8 mouse cellular contexts compared by ENCODE assay signal in the genomic region with DNA sequence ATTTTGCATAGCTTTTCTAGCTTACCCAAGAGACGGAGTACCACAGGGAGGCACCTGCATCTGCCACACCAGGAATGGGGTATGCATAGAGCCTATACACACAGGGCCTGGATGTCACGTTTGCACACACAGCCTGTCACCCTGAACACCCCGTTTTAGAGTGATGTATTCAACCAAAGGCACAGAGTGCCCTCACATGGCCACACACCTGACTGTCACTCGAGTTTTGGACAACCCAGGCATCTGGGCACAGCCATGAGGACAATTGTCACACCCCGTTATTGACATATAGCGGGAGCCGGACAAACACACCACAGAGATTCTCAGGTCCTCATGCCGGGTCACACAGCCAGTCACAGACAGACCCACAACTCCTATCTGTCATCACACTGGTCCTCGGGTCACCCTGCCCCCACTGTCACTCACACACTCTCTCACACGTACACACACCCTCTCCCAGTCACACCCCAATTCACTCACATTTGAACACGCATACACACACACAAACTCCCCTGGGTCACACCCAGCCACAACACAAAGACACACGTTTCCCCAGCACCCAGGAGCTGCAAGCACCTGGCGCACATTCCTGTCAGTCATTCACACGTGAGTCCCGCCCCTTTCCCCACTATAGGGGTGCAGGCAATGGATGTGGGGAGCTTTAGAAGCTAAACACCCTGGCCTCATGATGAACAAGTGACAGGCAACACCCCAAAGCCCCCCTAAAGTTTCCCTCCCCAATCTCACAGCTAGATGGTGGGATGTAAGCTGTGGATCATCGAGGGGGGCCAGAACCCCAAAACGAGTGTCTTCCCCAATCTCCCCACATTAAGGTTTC. TPM values are rescaled to one million over a fixed set of nuclear protein-coding genes. Genes with fewer than 3 reads are reported as not detected.
DNase-seq lines count a peak whose midpoint lies in the region; ATAC-seq and TF ChIP-seq lines count a peak whose summit lies in the region.

No protein-coding gene starts in this region.

- peaks cover 2 to 6% of the 10 kb centered on the region in 2 experiments; a peak in 3 of 4 replicates for H3K4me1 ChIP-seq in heart, embryonic 14.5 days (ENCODE audit: control insufficient read depth in 2 of 2, insufficient read depth in 2 of 2, low read length in 2 of 2)
- peaks cover 7 to 28% of the 10 kb centered on the region in 2 experiments; a peak in 3 of 4 replicates for H3K4me1 ChIP-seq in ES-E14 (ENCODE audit: control insufficient read depth in 2 of 2, insufficient read depth in 2 of 2, low read length in 2 of 2, poor library complexity in 1 of 2)
- peaks cover 48% of the 10 kb centered on the region for H3K4me1 ChIP-seq in hindbrain, embryonic 10.5 days (replicated peaks)
- no peaks in the 10 kb centered on the region for H3K4me1 ChIP-seq in liver, postnatal 0 days (ENCODE audit: insufficient read depth)

- in situ Hi-C loops in ES-E14 (cut with MboI; ENCODE audit: low sequenced_read_pairs in 2 of 2, unreplicated experiment in 2 of 2): no loop called here

- peak overlapping the region; percentile 71 for H3K4me2 ChIP-seq in heart, embryonic 14.5 days (ENCODE audit: low read length)
- peak overlapping the region; percentile 63 for H3K4me2 ChIP-seq in liver, postnatal 0 days (ENCODE audit: low read depth, low read length)

- no peak overlapping the region for H3K9ac ChIP-seq in heart, embryonic 14.5 days (ENCODE audit: low read length)
- H3K9ac ChIP-seq in ES-E14 (ENCODE audit: insufficient read depth, low read depth, low read length, poor library complexity, severe bottlenecking): peak overlapping the region; percentile 66
- H3K9ac ChIP-seq in liver, postnatal 0 days (replicated peaks): no peak overlapping the region

- H3K27ac ChIP-seq in heart, embryonic 14.5 days (replicated peaks in 1 of 2; ENCODE audit: control insufficient read depth in 1 of 2, insufficient read depth in 1 of 2, low read depth in 2 of 2, low read length in 2 of 2): no peak overlapping the region
- no peak overlapping the region for H3K27ac ChIP-seq in ES-E14 (ENCODE audit: insufficient read depth, low read depth, low read length, poor library complexity, severe bottlenecking)
- H3K27ac ChIP-seq in hindbrain, embryonic 10.5 days: peak overlapping the region; percentile 88
- no peak overlapping the region for H3K27ac ChIP-seq in liver, postnatal 0 days (ENCODE audit: low read depth)

- peaks cover 4% of the 10 kb centered on the region; the same call in 1 of the 2 replicates for H3K9me3 ChIP-seq in heart, embryonic 14.5 days (ENCODE audit: control insufficient read depth, low read length)
- H3K9me3 ChIP-seq in ES-E14 (ENCODE audit: control insufficient read depth, insufficient read depth, low read depth, low read length): no peaks in the 10 kb centered on the region
- 0 out of 2 replicates have a peak, but pooled peaks cover 5% of the 10 kb centered on the region for H3K9me3 ChIP-seq in hindbrain, embryonic 10.5 days
- no peaks in the 10 kb centered on the region for H3K9me3 ChIP-seq in liver, postnatal 0 days (ENCODE audit: low read length)

- no peak for TF ChIP-seq EP300 in liver, postnatal 0 days (IDR thresholded peaks at IDR 0.05; ENCODE audit: low read depth)

- ATAC-seq in heart, embryonic 14.5 days (ENCODE audit: insufficient number of reproducible peaks, insufficient read depth, low FRiP score, low read depth): no peak
- peak; percentile 43 for ATAC-seq in liver, postnatal 0 days

- peaks cover 70% of the 10 kb centered on the region for H3K27me3 ChIP-seq in heart, embryonic 14.5 days (ENCODE audit: control insufficient read depth, insufficient read depth, low read length)
- peaks cover 47% of the 10 kb centered on the region for H3K27me3 ChIP-seq in hindbrain, embryonic 10.5 days (ENCODE audit: insufficient read depth, poor library complexity, severe bottlenecking)
- H3K27me3 ChIP-seq in liver, postnatal 0 days (ENCODE audit: insufficient read depth, low read length): peaks cover 49% of the 10 kb centered on the region

- H3K36me3 ChIP-seq in heart, embryonic 14.5 days (ENCODE audit: control insufficient read depth, insufficient read depth, low read length): no peaks in the 10 kb centered on the region
- H3K36me3 ChIP-seq in ES-E14 (ENCODE audit: control insufficient read depth, insufficient read depth, low read length, poor library complexity, severe bottlenecking): no peaks in the 10 kb centered on the region
- no peaks in the 10 kb centered on the region for H3K36me3 ChIP-seq in hindbrain, embryonic 10.5 days
- H3K36me3 ChIP-seq in liver, postnatal 0 days (replicated peaks; ENCODE audit: insufficient read depth, low read length): no peaks in the 10 kb centered on the region

- 13% methylated on average over 17 of the region's 17 CpGs for WGBS in heart, embryonic 14.5 days
- 11% methylated on average over 17 of the region's 17 CpGs for WGBS in hindbrain, embryonic 10.5 days
- 12% methylated on average over 17 of the region's 17 CpGs for WGBS in liver, postnatal 0 days (ENCODE audit: insufficient replicate concordance)

- no peak for DNase-seq in heart, adult 8-10 months (ENCODE audit: low spot score)
- no peak for DNase-seq in ES-E14 (ENCODE audit: low read depth, low spot score)
- no peak for DNase-seq in hindbrain, embryonic 10.5 days (ENCODE audit: low spot score)
- DNase-seq in liver, postnatal 0 days: no peak
- no peak for DNase-seq in ovary, postnatal 14 days (ENCODE audit: low spot score)
- DNase-seq in kidney, postnatal 14 days: no peak
- no peak for DNase-seq in thymus, postnatal 10 days (ENCODE audit: low spot score in 2 of 2)

- H3K4me3 ChIP-seq in heart, embryonic 14.5 days (ENCODE audit: control insufficient read depth in 1 of 2, insufficient read depth in 1 of 2, low read depth in 1 of 2, low read length in 2 of 2): peak overlapping the region in 1 of 2 experiments; percentile 38; a peak in 2 of 4 replicates
- peak overlapping the region; percentile 68 to 74 for H3K4me3 ChIP-seq in ES-E14 (ENCODE audit: insufficient read depth in 1 of 2, low read depth in 1 of 2, low read length in 2 of 2, poor library complexity in 1 of 2, severe bottlenecking in 1 of 2)
- H3K4me3 ChIP-seq in hindbrain, embryonic 10.5 days: peak overlapping the region; percentile 66
- H3K4me3 ChIP-seq in liver, postnatal 0 days (ENCODE audit: low read depth, low read length): peak overlapping the region; percentile 36; the same call in 1 of the 2 replicates

- TF ChIP-seq CTCF in liver, postnatal 0 days (IDR thresholded peaks at IDR 0.05; ENCODE audit: low read depth): no peak

TF ChIP-seq in ES-E14, 5 proteins besides CTCF, POLR2A, EP300 and RAD21:
- no peak for TF ChIP-seq MAFK (IDR thresholded peaks at IDR 0.05; ENCODE audit: insufficient read depth, low read depth, low read length)
- no peak for TF ChIP-seq ZC3H11A (IDR thresholded peaks at IDR 0.05; ENCODE audit: borderline replicate concordance, low read depth, low read length)
- TF ChIP-seq ZNF384 (IDR thresholded peaks at IDR 0.05; ENCODE audit: low read depth, low read length): no peak
- no peak for TF ChIP-seq CHD2 (IDR thresholded peaks at IDR 0.05; ENCODE audit: low read depth, low read length)
- no peak for TF ChIP-seq HCFC1 (IDR thresholded peaks at IDR 0.05; ENCODE audit: borderline replicate concordance, insufficient read depth, low read length)
TF ChIP-seq in ES-E14: peak in this region for 0.

RNA-seq across cellular contexts. Expression of gene Olfm2, which starts 0.8 kb away (rescaled TPM):
- 0.42 and 1.3 TPM in 2 replicates for polyA plus RNA-seq in heart, embryonic 14.5 days (2014; fragmentation: Nextera tagmentation; extraction: Ambion mirVana)
- under 1 TPM in 3 of 4 experiments, not detected in 1; 0.16 to 0.22 (median 0.22) TPM for total RNA-seq in heart, adult 8-10 months (2022)
- total RNA-seq in ES-E14 (2012; rRNA removed): 2.2 and 2.9 TPM in 2 replicates
- polyA plus RNA-seq in hindbrain, embryonic 10.5 days (2016; fragmentation: Nextera tagmentation; extraction: Ambion mirVana): 46.9 and 76.4 TPM in 2 replicates
- 0.20 and 0.34 TPM in 2 replicates for polyA plus RNA-seq in liver, postnatal 0 days (2015; fragmentation: Nextera tagmentation; extraction: Ambion mirVana)

Comparison
In these comparisons a context has a peak if more than half of its experiments do, and no peak if none do; other contexts are left out.
1. RNA of gene Olfm2, which starts 0.8 kb away (polyA plus RNA-seq): 46.9 to 76.4 TPM in hindbrain, embryonic 10.5 days; 0.42 to 1.3 TPM in heart, embryonic 14.5 days and 0.20 to 0.34 TPM in liver, postnatal 0 days; every median in the first group is over 10 times any median in the second.